Mouse (Mus musculus) thymus, postnatal 14 days (tissue): Measurements from ENCODE around the gene Gata3.

Source experiments
- DNase-seq: peaks from one replicate; pipeline ENCODE4 v3.0.0; 2021

Gene Gata3

GRCm38 (mm10) chr2:9889651-9890183 lies at the start of gene Gata3:
Gene Gata3 (minus strand): TSS chr2:9890034.
- DNase-seq: no peak

- DNase-seq: peak; percentile 27
These were observed 49.4 kb upstream of the Gata3 start for GRCm38 (mm10) chr2:9939250-9939649.

- DNase-seq: no peak
These were observed 46.1 kb upstream of the Gata3 start for GRCm38 (mm10) chr2:9935965-9936364.

GRCm38 (mm10) chr2:9926905-9927283 lies 37.1 kb upstream of the Gata3 start:
- no peak for DNase-seq

GRCm38 (mm10) chr2:9926194-9926904 lies 36.5 kb upstream of the Gata3 start:
- DNase-seq: no peak

GRCm38 (mm10) chr2:9918691-9919471 lies 29.0 kb upstream of the Gata3 start:
- DNase-seq: no peak

- DNase-seq: no peak
These were observed 27.8 kb upstream of the Gata3 start for GRCm38 (mm10) chr2:9917602-9918001.

GRCm38 (mm10) chr2:9905995-9906394 lies 16.2 kb upstream of the Gata3 start:
- no peak for DNase-seq

- no peak for DNase-seq
These were observed 14.2 kb upstream of the Gata3 start for GRCm38 (mm10) chr2:9903854-9904560.

GRCm38 (mm10) chr2:9897846-9898245 lies 8.0 kb upstream of the Gata3 start:
- no peak for DNase-seq

- DNase-seq: no peak
These were observed 6.4 kb upstream of the Gata3 start for GRCm38 (mm10) chr2:9896097-9896770.

- DNase-seq: no peak
These were observed 5.2 kb upstream of the Gata3 start for GRCm38 (mm10) chr2:9894836-9895593.

- no peak for DNase-seq
These were observed 3.6 kb upstream of the Gata3 start for GRCm38 (mm10) chr2:9893272-9893953.

GRCm38 (mm10) chr2:9892541-9892940 lies 2.7 kb upstream of the Gata3 start:
- DNase-seq: no peak

- no peak for DNase-seq
These were observed 1.1 kb upstream of the Gata3 start for GRCm38 (mm10) chr2:9890906-9891305.

- DNase-seq: no peak
These were observed 417 bp upstream of the Gata3 start for GRCm38 (mm10) chr2:9890251-9890650.

GRCm38 (mm10) chr2:9888913-9889650 lies 752 bp downstream of the Gata3 start, which contains the start of gene 9230102O04Rik:
Gene 9230102O04Rik (minus strand): TSS chr2:9889540.
- DNase-seq: peak; percentile 64

- DNase-seq: no peak
These were observed 2.2 kb downstream of the Gata3 start for GRCm38 (mm10) chr2:9887636-9888035.

GRCm38 (mm10) chr2:9886921-9887610 lies 2.8 kb downstream of the Gata3 start:
- DNase-seq: no peak

- no peak for DNase-seq
These were observed 3.8 kb downstream of the Gata3 start for GRCm38 (mm10) chr2:9886031-9886430.
